Mouse (Mus musculus): ENCODE measurements around the gene Vdac1. TPM values are rescaled to one million over a fixed set of nuclear protein-coding genes. Genes with fewer than 3 reads are reported as not detected.
"Not testable (repeated sequence)": the region's sequence is repeated elsewhere in the genome, so short reads cannot be mapped to it uniquely, and the experiment has no call there.

Vdac1 gene
- total and polyA plus RNA-seq, 2 experiments from 2014 or later: 330 to 401 TPM

DNA sequence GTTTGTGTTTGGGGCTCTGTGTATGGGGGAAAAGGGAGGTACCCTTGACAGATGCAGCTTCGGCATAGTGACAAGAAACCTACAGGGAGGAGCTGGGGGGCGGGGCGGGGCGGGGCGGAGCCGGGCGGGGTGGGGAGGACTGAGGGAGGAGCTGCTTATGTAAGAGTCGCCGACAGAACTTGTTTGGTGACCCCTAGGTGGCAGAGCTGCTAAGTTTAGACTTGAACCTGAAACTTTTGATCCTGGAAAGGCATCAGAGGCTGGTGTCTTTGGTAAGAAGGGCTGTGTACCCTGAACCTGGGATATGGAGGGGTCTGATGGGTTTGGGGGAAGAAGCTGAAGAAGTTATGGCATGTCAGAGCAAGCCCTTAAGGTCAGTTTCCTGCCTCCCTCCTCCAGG is 9.7 kb upstream of the Vdac1 start:
- 3% methylated on average over 9 of the region's 9 CpGs for WGBS
- no peaks in the 10 kb centered on the region for H3K36me3 ChIP-seq (ENCODE audit: insufficient read depth)
- TF ChIP-seq CTCF (IDR thresholded peaks at IDR 0.05; ENCODE audit: low read depth): no peak
- no peak overlapping the region for H3K4me3 ChIP-seq (ENCODE audit: low read depth, low read length)
- H3K4me1 ChIP-seq (ENCODE audit: insufficient read depth): no peaks in the 10 kb centered on the region
- H3K27me3 ChIP-seq (ENCODE audit: insufficient read depth, low read length): no peaks in the 10 kb centered on the region
- no peak overlapping the region for H3K27ac ChIP-seq (ENCODE audit: low read depth, low read length)
- ATAC-seq (no peak), DNase-seq (no peak)
- no peak overlapping the region for H3K4me2 ChIP-seq (ENCODE audit: low read depth)
- no peaks in the 10 kb centered on the region for H3K9me3 ChIP-seq (ENCODE audit: low read length)
- no peak overlapping the region for H3K9ac ChIP-seq

DNA sequence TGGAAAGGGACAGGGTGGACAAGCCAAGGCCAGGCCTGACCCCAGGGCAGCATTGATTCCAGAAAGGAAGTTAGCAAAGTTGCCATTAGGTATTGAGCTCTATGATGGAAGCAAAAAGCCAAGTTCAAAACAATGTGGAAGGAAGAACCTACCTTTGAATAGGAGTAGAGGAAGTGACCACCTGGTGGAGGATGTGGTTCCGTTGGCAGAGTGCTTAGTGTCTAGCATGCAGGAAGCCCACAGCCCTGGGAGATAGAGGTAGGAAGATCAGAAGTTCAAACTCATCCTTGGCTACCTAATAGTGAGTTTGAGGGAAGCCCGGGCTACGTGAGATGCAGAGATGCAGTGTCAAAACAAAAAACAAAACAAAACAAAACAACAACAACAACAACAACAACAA is 8.4 kb upstream of the Vdac1 start:
- Histone ChIP-seq H3K9ac (no peak overlapping the region), H3K9me3 (ENCODE audit: low read length) (no peaks in the 10 kb centered on the region), H3K27ac (ENCODE audit: low read depth, low read length) (no peak overlapping the region), H3K27me3 (ENCODE audit: insufficient read depth, low read length) (no peaks in the 10 kb centered on the region), H3K36me3 (ENCODE audit: insufficient read depth) (no peaks in the 10 kb centered on the region), H3K4me2 (ENCODE audit: low read depth) (no peak overlapping the region), H3K4me1 (ENCODE audit: insufficient read depth) (no peaks in the 10 kb centered on the region), H3K4me3 (ENCODE audit: low read depth, low read length) (no peak overlapping the region)
- no peak for TF ChIP-seq CTCF (IDR thresholded peaks at IDR 0.05; ENCODE audit: low read depth)
- ATAC-seq (no peak), DNase-seq (no peak)
- 87% methylated on average over 3 of the region's 3 CpGs for WGBS

DNA sequence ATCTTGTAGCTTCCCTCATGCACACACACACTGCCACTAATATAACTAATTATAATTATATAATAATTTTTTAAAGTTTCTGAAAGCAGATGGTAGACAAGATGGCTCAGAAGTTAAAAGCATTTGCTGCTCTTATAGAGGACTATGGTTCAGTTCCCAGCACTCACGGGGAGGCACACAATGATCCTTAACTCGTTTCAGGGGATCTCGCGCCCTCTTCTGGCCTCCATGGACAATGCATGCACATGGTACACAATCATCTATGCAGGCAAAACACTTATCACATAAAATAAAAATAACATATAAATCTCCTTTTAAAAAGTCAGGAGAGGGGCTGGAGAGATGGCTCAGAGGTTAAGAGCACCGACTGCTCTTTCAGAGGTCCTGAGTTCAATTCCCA is 6.0 kb upstream of the Vdac1 start:
- Histone ChIP-seq H3K27me3 (ENCODE audit: insufficient read depth, low read length) (no peaks in the 10 kb centered on the region), H3K27ac (ENCODE audit: low read depth, low read length) (no peak overlapping the region), H3K4me1 (ENCODE audit: insufficient read depth) (peaks cover 1% of the 10 kb centered on the region; the same call in 1 of the 2 replicates), H3K4me3 (ENCODE audit: low read depth, low read length) (no peak overlapping the region), H3K9me3 (ENCODE audit: low read length) (no peaks in the 10 kb centered on the region), H3K36me3 (ENCODE audit: insufficient read depth) (no peaks in the 10 kb centered on the region), H3K4me2 (ENCODE audit: low read depth) (no peak overlapping the region), H3K9ac (no peak overlapping the region)
- DNase-seq (no peak), ATAC-seq (no peak)
- no peak for TF ChIP-seq CTCF (IDR thresholded peaks at IDR 0.05; ENCODE audit: low read depth)
- 87% methylated on average over 5 of the region's 5 CpGs for WGBS

DNA sequence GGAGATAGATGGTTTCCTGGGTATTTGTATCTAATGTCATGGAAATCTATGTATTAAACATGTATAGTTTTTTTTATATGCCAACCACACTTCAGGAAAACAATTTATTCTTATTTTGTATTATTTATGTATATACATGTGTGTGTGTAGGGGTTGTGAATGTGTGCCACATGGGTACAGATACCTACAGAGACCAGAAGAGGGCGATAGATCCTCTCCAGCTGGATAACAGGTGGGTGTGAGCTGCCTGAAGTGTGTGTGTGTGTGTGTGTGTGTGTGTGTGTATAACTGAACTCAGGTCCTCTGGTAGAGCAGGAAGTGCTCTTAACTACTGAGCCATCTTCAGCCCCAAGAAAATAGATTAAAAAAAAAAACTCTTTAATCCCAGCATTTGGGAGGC is 5.1 kb upstream of the Vdac1 start:
- 87% methylated on average over 1 of the region's 1 CpGs for WGBS
- Histone ChIP-seq H3K27me3 (ENCODE audit: insufficient read depth, low read length) (no peaks in the 10 kb centered on the region), H3K4me1 (ENCODE audit: insufficient read depth) (peaks cover 8% of the 10 kb centered on the region; the same call in 1 of the 2 replicates), H3K9me3 (ENCODE audit: low read length) (no peaks in the 10 kb centered on the region), H3K9ac (no peak overlapping the region), H3K4me3 (ENCODE audit: low read depth, low read length) (no peak overlapping the region), H3K27ac (ENCODE audit: low read depth, low read length) (no peak overlapping the region), H3K36me3 (ENCODE audit: insufficient read depth) (no peaks in the 10 kb centered on the region), H3K4me2 (ENCODE audit: low read depth) (no peak overlapping the region)
- DNase-seq: no peak
- no peak for TF ChIP-seq CTCF (IDR thresholded peaks at IDR 0.05; ENCODE audit: low read depth)
- no peak for ATAC-seq

DNA sequence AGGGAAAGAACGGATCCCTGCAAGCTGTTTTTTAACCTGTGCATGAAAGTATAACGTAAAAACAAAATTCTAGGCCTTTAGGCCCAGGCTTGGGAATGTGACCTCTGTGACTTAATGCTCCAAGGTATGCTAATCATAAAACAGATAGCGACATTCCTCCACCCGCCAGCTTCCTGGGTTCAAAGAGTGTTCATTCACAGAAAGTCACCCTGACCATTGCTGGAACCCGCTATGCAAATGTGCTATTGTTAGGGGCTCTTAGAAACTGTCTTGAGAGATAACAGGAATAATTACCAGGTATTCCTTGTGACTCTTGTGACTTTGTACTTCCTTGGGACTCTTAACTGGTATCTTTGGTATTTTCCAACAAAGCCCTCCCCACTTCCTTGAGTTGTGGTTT is 3.6 kb upstream of the Vdac1 start:
- not testable (repeated sequence) for H3K36me3 ChIP-seq (ENCODE audit: insufficient read depth); H3K9me3 ChIP-seq (ENCODE audit: low read length); H3K4me3 ChIP-seq (ENCODE audit: low read depth, low read length); ATAC-seq; H3K4me2 ChIP-seq (ENCODE audit: low read depth); DNase-seq; H3K9ac ChIP-seq; H3K27me3 ChIP-seq (ENCODE audit: insufficient read depth, low read length); H3K27ac ChIP-seq (ENCODE audit: low read depth, low read length)
- WGBS: 90% methylated on average over 5 of the region's 5 CpGs
- H3K4me1 ChIP-seq (ENCODE audit: insufficient read depth): peaks cover 14% of the 10 kb centered on the region

DNA sequence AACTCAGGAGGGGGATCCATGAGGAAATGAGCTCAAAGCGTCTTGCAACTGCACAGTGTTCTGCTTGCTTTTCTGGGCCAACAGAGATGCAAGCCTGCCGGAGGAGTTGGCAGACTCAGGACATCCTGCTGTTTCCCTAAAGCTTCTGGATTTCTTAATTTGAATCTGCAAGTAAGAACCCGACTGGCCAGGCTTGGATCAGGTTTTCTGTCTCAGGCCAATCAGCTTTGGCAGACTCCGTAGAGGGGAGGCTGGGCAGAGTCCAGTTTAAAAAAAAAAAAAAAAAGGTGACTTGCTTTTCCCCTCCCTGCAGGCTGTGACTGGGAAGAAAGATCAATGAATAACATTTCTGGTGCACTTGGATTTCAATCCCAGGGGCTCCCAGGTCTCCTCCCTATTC is 2.1 kb upstream of the Vdac1 start:
- H3K27ac ChIP-seq (ENCODE audit: low read depth, low read length): no peak overlapping the region
- no peak for DNase-seq
- H3K36me3 ChIP-seq (ENCODE audit: insufficient read depth): no peaks in the 10 kb centered on the region
- peaks cover 25% of the 10 kb centered on the region for H3K4me1 ChIP-seq (ENCODE audit: insufficient read depth)
- H3K4me2 ChIP-seq (ENCODE audit: low read depth): no peak overlapping the region
- WGBS: 43% methylated on average over 4 of the region's 4 CpGs
- H3K4me3 ChIP-seq (ENCODE audit: low read depth, low read length): no peak overlapping the region
- no peak for ATAC-seq
- no peak for TF ChIP-seq CTCF (IDR thresholded peaks at IDR 0.05; ENCODE audit: low read depth)
- no peaks in the 10 kb centered on the region for H3K27me3 ChIP-seq (ENCODE audit: insufficient read depth, low read length)
- H3K9me3 ChIP-seq (ENCODE audit: low read length): no peaks in the 10 kb centered on the region
- no peak overlapping the region for H3K9ac ChIP-seq

DNA sequence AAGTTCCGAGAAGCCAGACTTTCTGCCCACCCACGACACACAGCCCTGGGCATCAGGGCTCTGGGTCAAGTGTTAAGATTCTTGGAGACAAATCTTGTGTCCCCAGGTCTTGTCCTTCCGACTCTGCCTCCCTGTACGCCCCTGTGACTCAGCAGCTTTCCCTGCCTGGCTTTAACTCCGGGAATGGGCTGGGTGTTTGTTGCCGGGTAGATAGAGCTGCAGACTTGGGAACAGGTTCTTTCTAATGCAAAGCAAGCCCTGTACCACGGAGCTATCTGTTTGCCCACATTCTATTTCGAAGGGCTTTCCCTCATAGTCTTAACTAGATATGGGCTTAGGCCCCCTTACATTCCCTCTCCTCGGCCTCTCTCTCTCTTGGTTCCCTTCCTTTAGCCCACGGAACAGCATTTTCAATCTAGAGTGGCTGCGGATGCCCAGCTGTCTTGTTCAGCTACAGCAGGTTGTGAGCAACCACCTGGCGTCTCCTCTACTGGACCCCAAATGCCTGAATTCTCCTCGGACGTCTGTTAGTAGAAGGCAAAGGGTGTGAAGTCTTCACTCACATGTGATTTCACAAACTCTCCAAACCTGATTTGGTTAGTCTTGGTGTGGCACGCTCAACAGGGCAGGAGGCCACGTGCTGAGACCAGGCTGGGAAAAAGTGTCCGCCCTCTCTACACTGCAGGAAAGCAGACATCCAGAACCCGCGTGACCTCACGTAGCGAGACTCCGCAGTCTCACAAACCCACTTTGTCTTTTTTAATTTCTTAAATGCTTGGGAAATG is 782 bp upstream of the Vdac1 start:
- Histone ChIP-seq H3K27me3 (ENCODE audit: insufficient read depth, low read length) (no peaks in the 10 kb centered on the region), H3K4me2 (ENCODE audit: low read depth) (peak overlapping the region; percentile 94), H3K4me1 (ENCODE audit: insufficient read depth) (peaks cover 27% of the 10 kb centered on the region), H3K9ac (peak overlapping the region; percentile 97), H3K36me3 (ENCODE audit: insufficient read depth) (no peaks in the 10 kb centered on the region), H3K9me3 (ENCODE audit: low read length) (no peaks in the 10 kb centered on the region), H3K4me3 (ENCODE audit: low read depth, low read length) (peak overlapping the region; percentile 91), H3K27ac (ENCODE audit: low read depth, low read length) (peak overlapping the region; percentile 96)
- ATAC-seq (no peak), DNase-seq (no peak)
- WGBS: 17% methylated on average over 22 of the region's 22 CpGs
- TF ChIP-seq CTCF (IDR thresholded peaks at IDR 0.05; ENCODE audit: low read depth): no peak

Measured in forebrain, postnatal 0 days (tissue).